Mouse (Mus musculus) kidney, embryonic 14.5 days (tissue): Measurements from ENCODE around the gene Cmah. TPM values are rescaled to one million over a fixed set of nuclear protein-coding genes. Genes with fewer than 3 reads are reported as not detected.

Source experiments
- ATAC-seq: fragments of 200-750 bp; cut with Nextera tagmentation; 2 replicates; pipeline ENCODE4 v1.8.0; 2017; ENCODE audit warnings: moderate number of reproducible peaks, mild to moderate bottlenecking, moderate TSS enrichment, moderate library complexity; ENCODE audit not compliant: low FRiP score, low TSS enrichment
- H3K27ac ChIP-seq: fragments of 300-500 bp; sonication (generic); 2 replicates; pipeline ENCODE4 v1.5.1; 2014; ENCODE audit warnings: low read depth, mild to moderate bottlenecking, low read length, moderate library complexity, mixed read lengths
- H3K27me3 ChIP-seq: fragments of 300-500 bp; sonication (generic); 2 replicates; pipeline ENCODE4 v1.6.1; 2014; ENCODE audit warnings: mild to moderate bottlenecking, low read length; ENCODE audit not compliant: control insufficient read depth, insufficient read depth
- H3K36me3 ChIP-seq: fragments of 300-500 bp; sonication (generic); 2 replicates; pipeline ENCODE4 v1.6.1; 2014; ENCODE audit warnings: low read length, mixed read lengths; ENCODE audit not compliant: control insufficient read depth, insufficient read depth
- H3K4me1 ChIP-seq: fragments of 300-500 bp; sonication (generic); 2 replicates; pipeline ENCODE4 v1.6.1; 2014; ENCODE audit warnings: low read length, mixed read lengths; ENCODE audit not compliant: control insufficient read depth, insufficient read depth
- H3K4me2 ChIP-seq: fragments of 300-500 bp; sonication (generic); replicated peaks from 2 replicates; pipeline ENCODE4 v1.6.1; 2014; ENCODE audit warnings: low read depth, mild to moderate bottlenecking, low read length
- H3K4me3 ChIP-seq: fragments of 300-500 bp; sonication (generic); 2 replicates; pipeline ENCODE4 v1.5.1; 2014; ENCODE audit warnings: mild to moderate bottlenecking, low read length
- H3K9ac ChIP-seq: fragments of 300-500 bp; sonication (generic); 2 replicates; pipeline ENCODE4 v1.6.1; 2014; ENCODE audit warnings: low read depth, mild to moderate bottlenecking, low read length, moderate library complexity
- H3K9me3 ChIP-seq: fragments of 300-500 bp; sonication (generic); 2 replicates; pipeline ENCODE4 v1.6.1; 2016; ENCODE audit warnings: low read length; ENCODE audit not compliant: control insufficient read depth
- WGBS: fragments of 180-500 bp; shearing (Covaris S2); extraction: QIAGEN DNeasy Blood & Tissue Kit; methylation state at CpG from one replicate; pipeline ENCODE4 v1.1.7; 2014; 5-methylcytosine and 5-hydroxymethylcytosine counted together
- polyA plus RNA-seq: library from polyadenylated mRNA; unstranded; fragments of >200 nt; fragmentation: Nextera tagmentation; extraction: Ambion mirVana; gene quantifications from 2 replicates; pipeline ENCODE4 v1.2.1, GENCODE M21; 2014

The Cmah gene
- polyA plus RNA-seq, 1 experiment from 2014 or later = 1.2 TPM

GRCm38 (mm10) chr13:24498342-24498741 is 171.1 kb downstream of the Cmah start:
- H3K4me3 ChIP-seq = no peak overlapping the region
- H3K27ac ChIP-seq = no peak overlapping the region
- H3K4me1 ChIP-seq = no peaks in the 10 kb centered on the region
- no peaks in the 10 kb centered on the region for H3K36me3 ChIP-seq
- H3K27me3 ChIP-seq = no peaks in the 10 kb centered on the region
- no peak overlapping the region for H3K4me2 ChIP-seq
- no peak overlapping the region for H3K9ac ChIP-seq
- no peak for ATAC-seq
- WGBS = 80% methylated on average over 6 of the region's 6 CpGs
- H3K9me3 ChIP-seq = no peaks in the 10 kb centered on the region

GRCm38 (mm10) chr13:24499505-24499904 is 172.3 kb downstream of the Cmah start:
- Histone ChIP-seq H3K36me3 (no peaks in the 10 kb centered on the region), H3K4me2 (no peak overlapping the region), H3K27me3 (no peaks in the 10 kb centered on the region), H3K4me1 (no peaks in the 10 kb centered on the region), H3K4me3 (no peak overlapping the region), H3K9me3 (no peaks in the 10 kb centered on the region), H3K27ac (no peak overlapping the region), H3K9ac (no peak overlapping the region)
- WGBS = 48% methylated on average over 3 of the region's 3 CpGs
- no peak for ATAC-seq

- no peak for ATAC-seq
- Histone ChIP-seq H3K4me1 (no peaks in the 10 kb centered on the region), H3K9me3 (no peaks in the 10 kb centered on the region), H3K9ac (no peak overlapping the region), H3K4me2 (no peak overlapping the region), H3K4me3 (no peak overlapping the region), H3K36me3 (no peaks in the 10 kb centered on the region), H3K27me3 (no peaks in the 10 kb centered on the region), H3K27ac (no peak overlapping the region)
- 76% methylated on average over 25 of the region's 25 CpGs for WGBS
Measured at GRCm38 (mm10) chr13:24501179-24501905, 174.1 kb downstream of the Cmah start.

- H3K9me3 ChIP-seq = no peaks in the 10 kb centered on the region
- no peaks in the 10 kb centered on the region for H3K36me3 ChIP-seq
- no peaks in the 10 kb centered on the region for H3K4me1 ChIP-seq
- H3K27ac ChIP-seq = no peak overlapping the region
- no peaks in the 10 kb centered on the region for H3K27me3 ChIP-seq
- WGBS = 86% methylated on average over 3 of the region's 3 CpGs
- H3K9ac ChIP-seq = no peak overlapping the region
- no peak for ATAC-seq
- no peak overlapping the region for H3K4me2 ChIP-seq
- H3K4me3 ChIP-seq = no peak overlapping the region
Measured at GRCm38 (mm10) chr13:24501919-24502318, 174.7 kb downstream of the Cmah start.

GRCm38 (mm10) chr13:24505812-24506211 is 178.6 kb downstream of the Cmah start:
- Histone ChIP-seq H3K36me3 (no peaks in the 10 kb centered on the region), H3K4me1 (no peaks in the 10 kb centered on the region), H3K9ac (no peak overlapping the region), H3K4me2 (no peak overlapping the region), H3K27me3 (no peaks in the 10 kb centered on the region), H3K9me3 (no peaks in the 10 kb centered on the region), H3K4me3 (no peak overlapping the region), H3K27ac (no peak overlapping the region)
- WGBS = 82% methylated on average over 5 of the region's 5 CpGs
- ATAC-seq = no peak

- no peak overlapping the region for H3K27ac ChIP-seq
- H3K4me1 ChIP-seq = no peaks in the 10 kb centered on the region
- H3K9me3 ChIP-seq = no peaks in the 10 kb centered on the region
- H3K4me2 ChIP-seq = no peak overlapping the region
- WGBS = 67% methylated on average over 6 of the region's 6 CpGs
- H3K27me3 ChIP-seq = no peaks in the 10 kb centered on the region
- no peak for ATAC-seq
- no peak overlapping the region for H3K4me3 ChIP-seq
- no peaks in the 10 kb centered on the region for H3K36me3 ChIP-seq
- H3K9ac ChIP-seq = no peak overlapping the region
Measured at GRCm38 (mm10) chr13:24507156-24507555, 180.0 kb downstream of the Cmah start.

GRCm38 (mm10) chr13:24508917-24509316 is 181.7 kb downstream of the Cmah start:
- whole genome bisulfite sequencing = 68% methylated on average over 1 of the region's 1 CpGs
- Histone ChIP-seq H3K4me3 (no peak overlapping the region), H3K36me3 (no peaks in the 10 kb centered on the region), H3K4me2 (no peak overlapping the region), H3K9me3 (no peaks in the 10 kb centered on the region), H3K27ac (no peak overlapping the region), H3K9ac (no peak overlapping the region), H3K27me3 (no peaks in the 10 kb centered on the region), H3K4me1 (no peaks in the 10 kb centered on the region)
- ATAC-seq = no peak

GRCm38 (mm10) chr13:24511367-24511766 is 184.2 kb downstream of the Cmah start:
- no peaks in the 10 kb centered on the region for H3K27me3 ChIP-seq
- H3K9ac ChIP-seq = no peak overlapping the region
- no peaks in the 10 kb centered on the region for H3K4me1 ChIP-seq
- H3K4me2 ChIP-seq = no peak overlapping the region
- no peaks in the 10 kb centered on the region for H3K36me3 ChIP-seq
- 70% methylated on average over 1 of the region's 1 CpGs for WGBS
- H3K9me3 ChIP-seq = no peaks in the 10 kb centered on the region
- no peak for ATAC-seq
- H3K27ac ChIP-seq = no peak overlapping the region
- no peak overlapping the region for H3K4me3 ChIP-seq

GRCm38 (mm10) chr13:24511932-24512520 is 184.8 kb downstream of the Cmah start:
- H3K9ac ChIP-seq = no peak overlapping the region
- H3K4me3 ChIP-seq = no peak overlapping the region
- H3K27me3 ChIP-seq = no peaks in the 10 kb centered on the region
- WGBS = 78% methylated on average over 14 of the region's 14 CpGs
- no peak for ATAC-seq
- no peak overlapping the region for H3K27ac ChIP-seq
- no peaks in the 10 kb centered on the region for H3K9me3 ChIP-seq
- no peaks in the 10 kb centered on the region for H3K36me3 ChIP-seq
- no peaks in the 10 kb centered on the region for H3K4me1 ChIP-seq
- H3K4me2 ChIP-seq = no peak overlapping the region
